Mouse (Mus musculus) embryo, embryonic 10.5 days (tissue): ENCODE data around the gene Vmn2r31.
"Not testable (repeated sequence)": the region's sequence is repeated elsewhere in the genome, so short reads cannot be mapped to it uniquely, and the experiment has no call there.

Experiments used
- DNase-seq: peaks from one replicate; pipeline ENCODE4 v3.0.0-alpha.2; 2015; ENCODE audit warnings: low spot score

Gene Vmn2r31

DNA sequence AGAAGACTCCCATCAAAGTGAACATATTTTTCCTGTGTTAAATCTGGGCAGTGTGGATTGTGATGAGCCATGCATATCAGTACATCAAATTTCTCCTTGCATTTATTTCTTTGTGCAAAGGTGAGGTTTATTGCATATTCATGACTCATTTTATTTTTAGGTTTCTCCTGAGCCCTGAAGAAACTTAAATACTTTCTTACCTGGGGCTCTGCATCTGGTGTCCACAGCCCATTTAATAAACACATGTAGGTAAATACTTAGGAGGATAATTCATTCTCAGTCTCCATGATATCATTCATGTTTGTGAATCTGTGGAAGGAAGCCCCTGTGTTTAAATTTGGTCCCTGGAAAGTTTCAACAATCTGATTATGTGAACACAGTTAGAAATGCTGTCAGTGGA lies at the start of gene Vmn2r31:
Gene Vmn2r31 (minus strand): TSS at position 101 of the 400 bp plus-strand sequence.
- not testable (repeated sequence) for DNase-seq

GRCm38 (mm10) chr7:7374431-7374830 lies 25.1 kb downstream of the Vmn2r31 start, which contains the start of gene Gm45783:
TSS of gene Gm45783 (minus strand) at chr7:7374573.
- DNase-seq, result peak; percentile 0

DNA sequence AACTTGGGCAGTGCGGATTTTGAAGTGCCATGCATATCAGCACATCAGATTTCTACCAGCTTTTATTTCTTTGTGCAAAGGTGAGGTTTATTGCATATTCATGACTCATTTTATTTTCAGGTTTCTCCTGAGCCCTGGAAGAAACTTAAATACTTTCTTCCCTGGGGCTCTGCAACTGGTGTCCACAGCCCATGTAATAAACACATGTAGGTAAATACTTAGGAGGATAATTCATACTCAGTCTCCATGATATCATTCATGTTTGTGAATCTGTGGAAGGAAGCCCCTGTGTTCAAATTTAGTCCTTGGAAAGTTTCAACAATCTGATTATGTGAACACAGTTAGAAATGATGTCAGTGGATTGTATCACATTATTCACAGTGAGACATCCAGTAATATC lies 62.0 kb downstream of the Vmn2r31 start, which contains the start of gene Vmn2r30:
Gene Vmn2r30 (minus strand): TSS at position 101 of the 400 bp plus-strand sequence.
- DNase-seq, result not testable (repeated sequence)
